Mouse (Mus musculus) cerebellum, postnatal 14 days (tissue): ENCODE results near the gene Sergef.

Experiments used
- DNase-seq, 2 experiments: peaks; one replicate each; pipeline ENCODE4 v3.0.0; 2021; ENCODE audit warnings: mixed read lengths in 2 of 2

The Sergef gene

GRCm38 (mm10) chr7:46536456-46537097 is 103.0 kb downstream of the Sergef start:
- no peak for DNase-seq

- peak; percentile 92 to 93 for DNase-seq
Measured at GRCm38 (mm10) chr7:46535429-46535799, 104.2 kb downstream of the Sergef start.

GRCm38 (mm10) chr7:46534767-46535428 is 104.7 kb downstream of the Sergef start:
- DNase-seq: no peak

DNA sequence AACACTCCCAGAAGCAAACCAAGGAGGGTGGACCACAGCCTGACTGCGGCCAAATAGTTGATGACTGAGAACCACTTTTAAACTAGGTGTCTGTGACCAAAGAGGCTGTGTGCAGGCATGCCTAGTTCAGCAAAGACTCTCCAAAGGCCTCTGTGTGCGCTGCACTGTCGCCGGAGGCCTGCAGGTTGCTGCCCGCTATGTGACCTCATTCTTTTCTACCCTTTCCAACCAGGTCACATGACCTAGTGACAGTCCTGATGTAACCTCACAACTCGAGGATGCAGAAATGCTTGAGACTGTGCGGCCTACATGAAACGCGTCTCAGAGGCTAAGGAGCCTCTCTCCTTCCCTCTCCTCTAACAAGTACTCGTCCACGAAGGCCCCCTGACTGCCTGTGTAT is 106.1 kb downstream of the Sergef start:
- no peak for DNase-seq

DNA sequence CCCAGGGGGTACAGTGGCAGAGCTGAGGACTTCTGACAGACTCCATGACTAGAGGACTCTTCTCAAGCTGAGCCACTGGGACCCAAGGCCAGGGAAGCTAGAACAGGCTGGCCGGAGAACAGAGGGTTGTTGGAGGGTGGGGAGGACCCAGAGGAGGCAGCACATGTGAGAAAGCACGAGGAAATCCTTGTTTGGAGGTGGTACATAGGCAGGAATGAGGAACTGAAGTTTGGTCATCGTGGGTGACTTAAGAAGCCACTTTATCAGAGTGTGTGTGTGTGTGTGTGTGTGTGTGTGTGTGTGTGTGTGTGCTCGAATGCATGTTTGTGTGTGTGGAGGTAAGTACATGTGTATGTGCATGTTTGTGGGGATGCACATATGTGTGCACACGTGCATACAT is 108.3 kb downstream of the Sergef start:
- no peak for DNase-seq

DNA sequence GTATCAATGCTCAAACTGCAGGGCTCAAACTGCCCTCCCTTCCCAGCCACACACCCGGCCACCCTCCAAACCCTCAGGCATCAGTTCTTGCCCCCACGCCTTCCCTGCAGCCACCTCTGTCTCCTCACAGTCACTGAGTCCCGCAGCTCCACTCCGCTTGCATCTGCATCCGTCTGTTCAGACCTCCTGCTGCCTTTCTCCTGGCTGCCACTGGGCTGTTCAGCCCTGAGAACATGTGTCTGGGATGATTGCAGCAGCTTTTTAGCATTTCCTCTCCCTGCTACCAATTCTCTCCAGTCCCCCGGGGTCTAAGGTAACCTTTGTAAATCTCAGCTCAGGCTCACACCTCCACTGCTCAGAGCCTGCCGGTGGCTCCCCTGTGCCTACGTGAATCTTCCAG is 109.7 kb downstream of the Sergef start:
- no peak for DNase-seq

- DNase-seq: no peak
Measured at GRCm38 (mm10) chr7:46529259-46529658, 110.3 kb downstream of the Sergef start.

- no peak for DNase-seq
Measured at GRCm38 (mm10) chr7:46526665-46527154, 112.9 kb downstream of the Sergef start.

DNA sequence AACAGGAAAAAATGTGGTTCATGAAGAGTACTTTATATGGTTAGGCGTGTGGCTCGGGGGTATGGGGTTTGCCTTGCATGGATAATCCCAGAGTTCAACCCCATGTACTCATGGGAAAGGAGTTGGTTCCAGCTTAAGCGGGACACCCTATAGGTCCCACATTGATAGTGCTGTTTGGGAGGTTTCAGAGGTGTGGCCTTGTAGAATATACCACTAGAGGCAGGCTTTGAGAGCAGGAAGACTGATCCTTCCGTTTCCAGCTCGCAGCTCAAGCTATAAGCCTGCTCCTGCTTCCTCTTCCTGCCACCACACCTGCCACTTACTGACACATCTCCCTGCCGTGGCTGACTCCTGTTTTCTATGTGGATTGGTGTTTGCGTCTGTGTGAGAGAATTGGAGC is 116.4 kb downstream of the Sergef start:
- no peak for DNase-seq

- no peak for DNase-seq
Measured at GRCm38 (mm10) chr7:46521794-46522193, 117.8 kb downstream of the Sergef start.

DNA sequence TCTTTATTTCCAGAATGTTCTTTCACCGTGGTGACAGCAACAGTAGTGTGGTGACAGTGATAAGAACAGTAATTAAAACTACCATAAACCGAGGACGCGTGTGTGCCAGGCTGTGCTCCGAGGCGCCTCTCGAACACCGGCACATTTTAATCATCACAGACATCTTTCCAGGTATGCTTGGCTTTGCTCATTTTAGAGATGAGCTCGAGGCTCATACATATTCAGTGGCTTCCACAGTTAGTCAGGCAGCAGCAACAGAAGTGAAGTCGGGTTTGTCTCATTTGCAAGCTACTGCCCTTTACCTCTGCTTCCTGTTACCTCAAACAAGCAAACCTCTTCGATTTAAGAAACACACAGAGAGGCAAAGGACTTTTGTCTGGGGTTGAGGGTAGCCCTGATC is 120.5 kb downstream of the Sergef start:
- DNase-seq: no peak

GRCm38 (mm10) chr7:46517158-46517557 is 122.4 kb downstream of the Sergef start:
- no peak for DNase-seq

- peak in 1 of 2 experiments; percentile 77 for DNase-seq
Measured at GRCm38 (mm10) chr7:46515960-46516359, 123.6 kb downstream of the Sergef start.

DNA sequence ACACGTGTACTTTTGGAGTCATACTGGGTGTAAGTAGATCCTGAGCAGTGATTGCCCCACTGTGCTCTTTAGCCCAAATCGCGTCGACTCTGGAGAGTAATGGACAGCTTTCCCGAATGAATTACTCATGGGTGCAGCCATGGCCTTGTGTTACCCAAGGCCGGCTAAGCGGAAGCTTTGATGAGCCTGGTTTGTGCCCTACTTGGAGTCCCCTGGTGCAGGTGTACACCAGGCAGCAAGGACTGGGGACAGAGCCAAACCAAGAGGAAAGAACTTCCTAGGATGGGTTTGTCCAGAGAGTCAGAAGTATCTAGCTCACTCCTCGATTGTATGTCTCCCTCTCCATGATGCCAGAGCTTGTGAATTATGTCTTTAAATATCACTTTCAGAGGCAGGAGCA is 124.6 kb downstream of the Sergef start:
- no peak for DNase-seq

DNA sequence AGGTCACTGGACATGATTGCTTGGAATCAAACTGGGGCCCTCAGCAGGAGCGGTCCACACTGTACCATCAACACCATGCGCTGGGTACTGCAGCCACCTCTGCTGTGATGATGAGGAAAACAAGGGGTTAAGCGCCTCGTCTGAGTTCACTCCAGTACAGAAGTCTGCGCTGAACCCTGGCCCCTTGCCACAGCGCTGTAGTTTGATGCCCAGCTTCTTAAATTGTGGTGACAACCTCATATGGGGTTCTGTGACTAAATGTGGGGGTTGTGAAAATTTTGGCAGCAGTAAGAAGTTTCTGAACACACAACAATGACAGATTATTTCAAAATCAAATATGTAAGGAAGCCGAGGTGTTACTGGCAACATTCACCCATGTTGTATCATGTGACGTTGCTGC is 126.0 kb downstream of the Sergef start:
- DNase-seq: peak; percentile 65 to 68

DNA sequence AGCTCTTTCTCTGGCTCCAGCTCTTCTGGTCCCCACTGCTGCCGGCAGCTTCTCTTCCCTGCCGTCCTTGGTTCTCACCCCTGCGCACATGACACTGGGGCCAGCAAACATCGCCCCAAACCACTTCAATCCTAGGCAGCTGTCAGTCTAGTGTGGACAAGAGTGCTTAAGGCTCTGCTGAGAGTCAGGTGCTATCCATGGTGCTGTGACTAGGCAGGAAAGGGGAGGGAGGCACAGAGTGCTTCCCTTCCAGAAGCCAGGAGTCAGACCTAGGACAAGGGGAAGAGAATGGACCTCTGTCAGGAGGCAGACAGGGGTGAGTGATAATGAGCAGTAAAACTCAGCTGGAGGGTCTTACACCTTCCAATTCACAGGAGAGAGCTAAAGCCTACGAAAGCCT is 126.8 kb downstream of the Sergef start:
- no peak for DNase-seq

DNA sequence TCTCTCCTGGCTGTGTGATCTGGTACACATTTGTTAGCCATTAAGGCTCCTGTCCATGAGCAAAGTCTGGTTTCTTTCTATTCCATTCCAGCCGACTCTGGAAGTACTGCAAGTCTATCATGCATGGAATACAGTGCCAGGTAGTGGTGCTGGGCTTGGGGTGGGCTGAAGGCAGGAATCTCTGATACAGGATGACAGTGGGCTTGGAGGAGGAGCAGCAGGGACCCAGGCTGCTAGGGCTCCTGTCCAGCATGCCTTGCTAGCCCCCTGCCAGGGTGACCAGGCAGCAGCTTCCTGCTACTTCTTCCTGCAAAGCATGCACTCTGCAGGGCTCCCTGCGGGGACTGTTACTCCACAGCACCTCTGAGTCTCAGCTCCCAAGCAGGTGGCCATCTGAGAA is 128.8 kb downstream of the Sergef start:
- DNase-seq: peak; percentile 39 to 51

- peak; percentile 93 to 96 for DNase-seq
Measured at GRCm38 (mm10) chr7:46509391-46510310, 130.0 kb downstream of the Sergef start.

DNA sequence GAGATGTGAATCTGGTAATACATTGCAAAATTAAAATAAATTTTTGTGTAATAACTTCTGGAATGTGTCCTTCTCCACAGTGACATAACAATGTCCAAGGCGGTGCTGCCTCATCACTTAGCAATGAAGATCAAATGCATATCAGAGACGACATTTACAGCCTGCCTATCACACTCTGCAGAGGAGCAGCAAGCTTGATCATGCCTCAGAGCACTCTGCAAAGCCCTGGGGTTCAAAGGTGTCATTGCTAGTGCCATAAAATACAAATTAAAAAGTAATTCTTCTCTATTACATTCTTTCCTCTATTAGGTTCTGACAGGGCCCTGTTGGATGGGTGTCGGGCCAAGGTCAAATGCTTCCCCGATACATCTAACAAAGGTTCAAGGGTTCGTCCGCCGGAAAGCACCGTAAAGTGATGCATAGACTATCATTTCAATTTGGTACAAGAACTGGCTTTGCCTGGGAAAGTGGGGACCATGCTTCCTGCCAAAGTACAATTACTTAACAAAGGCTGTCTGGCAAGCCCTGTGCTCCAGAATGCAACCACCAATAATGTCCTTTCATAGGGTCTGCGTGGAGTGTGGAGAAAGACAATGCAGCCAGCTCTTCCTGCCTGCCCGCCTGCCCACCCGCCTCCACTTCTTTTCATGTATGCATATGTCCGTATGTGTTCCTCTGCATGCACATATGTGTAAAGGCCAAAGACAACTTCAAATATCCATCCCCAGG is 130.9 kb downstream of the Sergef start:
- peak in 1 of 2 experiments; percentile 34 for DNase-seq

GRCm38 (mm10) chr7:46504157-46504556 is 135.4 kb downstream of the Sergef start:
- peak; percentile 66 to 69 for DNase-seq

- DNase-seq: no peak
Measured at GRCm38 (mm10) chr7:46502650-46503049, 137.0 kb downstream of the Sergef start.

GRCm38 (mm10) chr7:46501458-46501857 is 138.1 kb downstream of the Sergef start:
- DNase-seq: no peak

GRCm38 (mm10) chr7:46499561-46499960 is 140.0 kb downstream of the Sergef start:
- DNase-seq: no peak
